Mouse (Mus musculus) E14TG2a.4 (cell line): ENCODE data around the gene Asic3.
A peak's percentile ranks its signal among the peaks of the same experiment; 100 is the strongest.
"Not testable (repeated sequence)": the region's sequence is repeated elsewhere in the genome, so short reads cannot be mapped to it uniquely, and the experiment has no call there.

Experiments
- H3K27me3 ChIP-seq: 2 replicates; pipeline ENCODE4 v1.6.1; 2014; ENCODE audit warnings: low read length, control low read depth; ENCODE audit not compliant: insufficient read depth
- H3K36me3 ChIP-seq: 2 replicates; pipeline ENCODE4 v1.6.1; 2014; ENCODE audit warnings: low read length, control low read depth; ENCODE audit not compliant: insufficient read depth
- H3K4me1 ChIP-seq: replicated peaks from 2 replicates; pipeline ENCODE4 v1.6.1; 2014; ENCODE audit warnings: low read depth, low read length, control low read depth
- H3K4me3 ChIP-seq: replicated peaks from 2 replicates; pipeline ENCODE4 v1.5.1; 2014; ENCODE audit warnings: mild to moderate bottlenecking, low read length
- H3K9me3 ChIP-seq: 2 replicates; pipeline ENCODE4 v1.6.1; 2014; ENCODE audit warnings: low read length, control low read depth
- CTCF ChIP-seq: conservative IDR thresholded peaks from 2 replicates; pipeline ENCODE4 v1.5.1; 2014; ENCODE audit warnings: low read length
- NANOG ChIP-seq: IDR thresholded peaks from 2 replicates; pipeline ENCODE4 v1.6.1; 2014; ENCODE audit warnings: borderline replicate concordance, low read length, mixed read lengths
- POU5F1 ChIP-seq: IDR thresholded peaks from 2 replicates; pipeline ENCODE4 v1.6.1; 2014; ENCODE audit warnings: low read length, borderline replicate concordance

The Asic3 gene

GRCm38 (mm10) chr5:24391864-24392263, 21.3 kb upstream of the Asic3 start, which contains the start of gene Atg9b:
TSS of gene Atg9b (minus strand) at chr5:24392143.
- peaks cover 65% of the 10 kb centered on the region for H3K4me1 ChIP-seq
- H3K36me3 ChIP-seq: peaks cover 5% of the 10 kb centered on the region; the same call in 1 of the 2 replicates
- peaks cover 24% of the 10 kb centered on the region for H3K27me3 ChIP-seq
- H3K4me3 ChIP-seq: peak within 1 kb of the TSS; percentile 39
- H3K9me3 ChIP-seq: no peaks in the 10 kb centered on the region
- no peak for TF ChIP-seq NANOG
- TF ChIP-seq CTCF: no peak
- no peak for TF ChIP-seq POU5F1

- TF ChIP-seq POU5F1: no peak
- no peak for TF ChIP-seq NANOG
- no peak overlapping the region for H3K4me3 ChIP-seq
- H3K4me1 ChIP-seq: peaks cover 57% of the 10 kb centered on the region
- no peaks in the 10 kb centered on the region for H3K9me3 ChIP-seq
- H3K27me3 ChIP-seq: peaks cover 16% of the 10 kb centered on the region
- peaks cover 8% of the 10 kb centered on the region; the same call in 1 of the 2 replicates for H3K36me3 ChIP-seq
Observed at GRCm38 (mm10) chr5:24392724-24393123, 20.5 kb upstream of the Asic3 start.

DNA sequence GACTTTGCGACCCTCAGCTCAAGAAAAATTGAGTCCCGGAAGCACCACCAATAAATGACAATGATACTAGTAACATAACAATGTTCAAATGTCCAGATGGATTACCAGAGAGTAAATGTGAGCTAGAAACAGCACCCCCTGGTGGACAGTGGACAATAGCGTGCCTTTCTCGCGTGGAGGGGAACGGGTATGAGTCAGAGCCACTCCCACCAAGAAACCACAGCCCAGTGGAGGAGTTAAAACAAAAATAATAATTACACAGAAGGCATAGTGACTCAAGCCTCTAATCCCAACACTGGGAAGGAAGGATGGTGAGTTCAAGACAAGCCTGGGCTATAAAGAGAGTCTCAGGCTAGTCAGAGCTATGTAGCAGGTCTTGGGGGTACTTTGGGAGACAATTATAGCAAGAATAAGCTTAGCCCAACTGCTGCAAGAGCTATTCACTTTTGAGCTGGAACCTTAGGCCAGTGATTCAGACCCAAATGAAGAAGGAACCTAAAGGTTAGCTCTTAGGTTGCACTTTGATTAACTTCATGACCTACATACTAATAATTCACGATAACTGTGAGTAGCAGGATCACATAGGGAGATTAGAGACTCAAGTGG, 19.7 kb upstream of the Asic3 start, which contains the start of gene Abcb8:
Gene Abcb8 (plus strand): TSS at position 272 of the 606 bp plus-strand sequence.
- Histone ChIP-seq H3K9me3 (no peaks in the 10 kb centered on the region), H3K4me3 (peak within 1 kb of the TSS; percentile 86), H3K27me3 (peaks cover 9% of the 10 kb centered on the region), H3K36me3 (peaks cover 8% of the 10 kb centered on the region; the same call in 1 of the 2 replicates), H3K4me1 (peaks cover 58% of the 10 kb centered on the region)
- TF ChIP-seq CTCF (peak; percentile 93), NANOG (no peak)

DNA sequence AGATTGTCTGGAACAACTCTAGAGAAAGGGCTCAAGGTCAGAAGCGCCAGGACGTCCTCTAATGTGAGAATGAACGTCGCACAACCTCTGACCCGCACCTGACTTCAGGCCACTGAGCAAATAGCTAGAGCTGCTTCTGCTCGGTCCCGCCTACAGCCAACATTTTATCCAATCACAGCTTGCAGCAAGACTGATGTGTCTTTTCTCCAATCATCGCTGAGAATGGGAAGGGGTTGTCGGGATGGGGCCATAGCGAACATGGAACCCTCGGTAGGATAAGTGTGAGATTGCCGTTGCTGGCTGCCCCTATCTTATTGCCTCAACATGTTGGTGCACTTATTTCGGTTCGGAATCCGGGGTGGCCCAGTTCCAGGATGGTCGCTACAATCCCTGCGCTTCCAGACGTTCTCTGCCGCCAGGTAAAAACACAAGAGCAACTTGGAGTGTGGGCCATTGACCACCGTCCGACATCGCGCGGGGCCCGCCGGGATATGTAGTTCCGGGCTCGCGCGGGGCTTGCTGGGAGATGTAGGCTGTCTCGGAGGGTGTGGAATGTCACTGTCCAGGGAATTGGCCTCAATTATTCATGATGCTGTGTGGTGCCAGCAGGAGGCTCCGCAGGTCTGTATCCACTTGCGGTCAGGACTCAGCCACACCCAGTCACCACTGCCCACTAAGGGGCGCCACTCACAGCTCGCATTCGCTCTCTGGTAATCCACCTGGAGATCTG, 18.9 kb upstream of the Asic3 start:
- peak overlapping the region; percentile 86 for H3K4me3 ChIP-seq
- H3K27me3 ChIP-seq: peaks cover 5% of the 10 kb centered on the region
- no peaks in the 10 kb centered on the region for H3K9me3 ChIP-seq
- TF ChIP-seq NANOG (no peak), CTCF (peak; percentile 46)
- peaks cover 53% of the 10 kb centered on the region for H3K4me1 ChIP-seq
- peaks cover 10% of the 10 kb centered on the region; the same call in 1 of the 2 replicates for H3K36me3 ChIP-seq

GRCm38 (mm10) chr5:24396254-24396653, 16.9 kb upstream of the Asic3 start:
- peak; percentile 21 for TF ChIP-seq CTCF
- not testable (repeated sequence) for H3K9me3 ChIP-seq, H3K27me3 ChIP-seq, H3K4me3 ChIP-seq
- peaks cover 26% of the 10 kb centered on the region for H3K36me3 ChIP-seq
- H3K4me1 ChIP-seq: peaks cover 60% of the 10 kb centered on the region

- TF ChIP-seq POU5F1: no peak
- no peak for TF ChIP-seq CTCF
- no peak for TF ChIP-seq NANOG
Observed at GRCm38 (mm10) chr5:24399686-24400085, 13.5 kb upstream of the Asic3 start.

GRCm38 (mm10) chr5:24400362-24400761, 12.8 kb upstream of the Asic3 start:
- H3K27me3 ChIP-seq: no peaks in the 10 kb centered on the region
- peaks cover 46% of the 10 kb centered on the region for H3K4me1 ChIP-seq
- peaks cover 64% of the 10 kb centered on the region for H3K36me3 ChIP-seq
- no peak overlapping the region for H3K4me3 ChIP-seq
- H3K9me3 ChIP-seq: no peaks in the 10 kb centered on the region
- TF ChIP-seq POU5F1: no peak
- TF ChIP-seq NANOG: no peak
- no peak for TF ChIP-seq CTCF

More at GRCm38 (mm10) chr5:24399686-24400085, 13.5 kb upstream of the Asic3 start:
- no peaks in the 10 kb centered on the region for H3K9me3 ChIP-seq
- H3K4me1 ChIP-seq: peaks cover 46% of the 10 kb centered on the region
- H3K27me3 ChIP-seq: no peaks in the 10 kb centered on the region
- H3K4me3 ChIP-seq: no peak overlapping the region
- H3K36me3 ChIP-seq: peaks cover 60% of the 10 kb centered on the region

GRCm38 (mm10) chr5:24400911-24401605, 12.1 kb upstream of the Asic3 start:
- H3K36me3 ChIP-seq: peaks cover 71% of the 10 kb centered on the region
- no peaks in the 10 kb centered on the region for H3K27me3 ChIP-seq
- no peak overlapping the region for H3K4me3 ChIP-seq
- H3K9me3 ChIP-seq: no peaks in the 10 kb centered on the region
- H3K4me1 ChIP-seq: peaks cover 52% of the 10 kb centered on the region
- TF ChIP-seq POU5F1 (no peak), NANOG (no peak), CTCF (no peak)

- no peaks in the 10 kb centered on the region for H3K27me3 ChIP-seq
- TF ChIP-seq CTCF (no peak), POU5F1 (no peak), NANOG (no peak)
- no peaks in the 10 kb centered on the region for H3K9me3 ChIP-seq
- H3K36me3 ChIP-seq: peaks cover 74% of the 10 kb centered on the region
- peaks cover 52% of the 10 kb centered on the region for H3K4me1 ChIP-seq
- 0 out of 2 replicates have a peak overlapping the region, but pooled peaks have one; percentile 13 for H3K4me3 ChIP-seq
Observed at GRCm38 (mm10) chr5:24401969-24402368, 11.2 kb upstream of the Asic3 start.
